Mouse (Mus musculus): ENCODE results near the gene Sema5b. TPM values are rescaled to one million over a fixed set of nuclear protein-coding genes. Genes with fewer than 3 reads are reported as not detected.
A peak's percentile ranks its signal among the peaks of the same experiment; 100 is the strongest.

Sema5b gene
- polyA plus RNA-seq, 1 experiment from 2014 or later, result 26.2 TPM

DNA sequence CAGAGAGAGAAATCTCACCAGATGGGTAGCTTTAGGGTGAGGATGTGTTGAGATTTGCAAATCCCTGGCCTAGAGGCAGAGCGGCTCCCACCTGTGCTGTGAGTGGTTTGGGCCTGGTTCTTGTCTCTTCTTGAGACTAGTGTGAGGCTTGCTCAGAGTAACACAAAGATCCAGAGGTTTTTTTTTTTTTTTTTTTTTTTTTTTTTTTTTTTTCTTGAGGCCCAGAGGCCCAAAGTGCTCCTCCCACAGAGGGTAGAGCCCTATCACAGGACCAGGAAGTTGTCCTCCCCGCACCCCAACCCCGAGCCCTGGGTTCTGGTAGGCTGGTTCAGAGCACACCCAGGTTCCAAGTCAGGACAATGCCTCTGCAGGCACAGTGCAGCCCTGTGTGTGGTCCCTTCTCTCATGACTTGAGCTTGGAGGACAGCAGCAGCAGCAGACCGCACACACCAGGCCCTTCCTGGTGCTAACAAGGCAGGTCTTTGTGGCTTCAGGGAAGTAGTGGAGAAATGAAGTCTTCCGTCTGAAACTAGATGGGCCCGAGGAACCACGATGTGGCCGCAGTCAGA lies 44.3 kb downstream of the Sema5b start:
- no peak for ATAC-seq (ENCODE audit: low FRiP score)
- no peaks in the 10 kb centered on the region for H3K27me3 ChIP-seq

DNA sequence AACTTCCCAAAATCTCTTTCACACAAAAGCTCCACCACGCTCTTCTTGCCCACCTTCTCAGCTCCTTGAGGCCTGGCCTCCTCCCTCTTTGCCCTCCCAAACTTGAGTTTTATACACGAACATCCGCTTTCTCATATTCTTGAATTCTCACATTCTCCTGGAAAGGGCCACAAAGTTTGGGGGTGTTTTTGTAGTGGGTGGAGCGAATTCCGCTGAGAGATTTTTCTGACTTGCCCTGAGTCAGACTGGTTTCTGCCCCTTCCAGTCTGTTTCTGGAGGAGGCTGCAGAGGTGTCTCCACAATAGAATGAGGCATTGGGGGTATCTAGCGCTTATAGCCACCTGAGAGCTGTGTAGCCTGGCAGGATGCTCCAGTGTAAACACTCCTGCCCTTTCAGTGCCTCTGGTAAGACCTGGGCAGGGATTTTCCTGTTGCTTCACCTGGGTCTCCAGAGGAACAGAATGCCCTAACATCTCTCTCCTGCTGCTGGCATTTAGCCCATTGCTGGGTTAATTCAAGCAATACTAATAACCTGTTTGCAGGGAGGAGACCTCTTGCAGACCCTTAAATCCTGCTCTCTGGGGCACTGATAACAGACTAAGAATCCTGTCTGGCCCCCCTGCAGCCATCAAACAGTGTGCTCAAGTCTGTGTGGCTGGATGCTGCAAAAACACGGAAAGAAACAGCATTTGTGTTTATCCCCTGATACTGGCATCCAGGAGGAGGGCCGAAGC lies 46.3 kb downstream of the Sema5b start:
- 28% methylated on average over 8 of the region's 8 CpGs for WGBS
- H3K4me2 ChIP-seq, result peak overlapping the region; percentile 38
- peaks cover 87% of the 10 kb centered on the region for H3K4me1 ChIP-seq (replicated peaks)
- H3K9me3 ChIP-seq, result no peaks in the 10 kb centered on the region
- peak; percentile 11; the same call in 1 of the 2 replicates for ATAC-seq (ENCODE audit: low FRiP score)
- H3K27me3 ChIP-seq, result no peaks in the 10 kb centered on the region
- H3K9ac ChIP-seq, result peak overlapping the region; percentile 58; the same call in 1 of the 2 replicates
- peak overlapping the region; percentile 82 for H3K27ac ChIP-seq
- no peaks in the 10 kb centered on the region for H3K36me3 ChIP-seq
- H3K4me3 ChIP-seq, result no peak overlapping the region

More for the DNA sequence above, 44.3 kb downstream of the Sema5b start:
- Histone ChIP-seq H3K4me1 (replicated peaks) (peaks cover 92% of the 10 kb centered on the region), H3K36me3 (no peaks in the 10 kb centered on the region), H3K9ac (no peak overlapping the region), H3K4me2 (no peak overlapping the region), H3K27ac (peak overlapping the region; percentile 40), H3K4me3 (no peak overlapping the region), H3K9me3 (no peaks in the 10 kb centered on the region)
- WGBS, result 42% methylated on average over 8 of the region's 8 CpGs

DNA sequence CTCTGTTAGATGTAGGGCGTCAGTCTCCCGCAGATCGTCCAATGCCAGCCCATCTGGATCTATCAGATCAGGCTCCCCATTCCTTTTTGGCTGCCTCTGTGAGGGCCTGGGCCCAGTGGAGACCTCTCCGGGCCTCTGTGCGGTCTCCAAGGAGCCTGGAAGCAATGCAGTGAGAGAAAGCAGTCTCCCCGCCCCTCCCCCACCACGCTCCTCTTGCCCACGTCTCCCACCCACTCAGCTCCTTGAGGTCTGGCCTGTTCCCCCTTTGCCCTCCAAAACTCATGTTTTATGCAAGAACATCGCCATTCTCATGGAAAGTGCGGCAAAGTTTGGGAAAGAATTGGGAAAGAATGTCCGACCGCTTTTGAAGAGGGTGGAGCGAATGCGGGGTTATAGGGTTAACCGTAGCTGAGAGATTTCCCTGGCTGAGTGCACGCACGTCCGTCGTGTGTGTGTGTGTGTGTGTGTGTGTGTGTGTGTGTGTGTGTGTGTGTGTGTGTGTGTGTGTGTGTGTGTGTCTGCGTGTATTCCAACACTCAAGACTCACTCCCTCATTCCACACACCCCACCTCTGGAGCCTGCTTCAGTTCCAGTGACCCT lies 47.0 kb downstream of the Sema5b start:
- Histone ChIP-seq H3K4me3 (peak overlapping the region; percentile 18), H3K9me3 (no peaks in the 10 kb centered on the region), H3K4me1 (replicated peaks) (peaks cover 89% of the 10 kb centered on the region), H3K36me3 (no peaks in the 10 kb centered on the region), H3K27ac (peak overlapping the region; percentile 82), H3K4me2 (peak overlapping the region; percentile 38), H3K27me3 (no peaks in the 10 kb centered on the region), H3K9ac (peak overlapping the region; percentile 58; the same call in 1 of the 2 replicates)
- peak; percentile 58 for ATAC-seq (ENCODE audit: low FRiP score)
- 2% methylated on average over 20 of the region's 20 CpGs for WGBS

DNA sequence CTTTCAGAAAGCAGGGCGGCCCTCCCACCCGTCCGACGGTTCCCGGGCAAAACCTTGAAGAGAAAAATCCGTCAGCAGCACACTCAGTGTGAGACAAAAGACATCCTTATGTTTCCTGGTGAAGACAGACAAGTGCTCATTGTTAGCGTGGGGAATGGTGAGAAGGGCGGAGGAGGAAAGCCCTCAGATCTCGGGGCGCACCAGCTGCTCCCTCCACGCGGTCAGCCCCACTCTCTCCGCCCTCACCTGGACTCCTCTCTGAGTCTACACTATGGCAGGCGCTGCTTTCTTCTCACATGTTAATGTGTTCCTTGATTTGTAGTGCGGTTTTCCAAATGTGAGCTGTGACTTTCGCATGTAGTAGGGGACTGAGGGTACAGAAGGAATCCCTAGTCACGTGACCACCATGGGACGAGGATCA lies 47.8 kb downstream of the Sema5b start:
- Histone ChIP-seq H3K4me3 (0 out of 2 replicates have a peak overlapping the region, but pooled peaks have one; percentile 8), H3K9me3 (no peaks in the 10 kb centered on the region), H3K4me2 (peak overlapping the region; percentile 41), H3K27ac (peak overlapping the region; percentile 73), H3K27me3 (no peaks in the 10 kb centered on the region), H3K4me1 (replicated peaks) (peaks cover 82% of the 10 kb centered on the region), H3K36me3 (no peaks in the 10 kb centered on the region), H3K9ac (peak overlapping the region; percentile 54)
- no peak for ATAC-seq (ENCODE audit: low FRiP score)
- 3% methylated on average over 18 of the region's 18 CpGs for WGBS

DNA sequence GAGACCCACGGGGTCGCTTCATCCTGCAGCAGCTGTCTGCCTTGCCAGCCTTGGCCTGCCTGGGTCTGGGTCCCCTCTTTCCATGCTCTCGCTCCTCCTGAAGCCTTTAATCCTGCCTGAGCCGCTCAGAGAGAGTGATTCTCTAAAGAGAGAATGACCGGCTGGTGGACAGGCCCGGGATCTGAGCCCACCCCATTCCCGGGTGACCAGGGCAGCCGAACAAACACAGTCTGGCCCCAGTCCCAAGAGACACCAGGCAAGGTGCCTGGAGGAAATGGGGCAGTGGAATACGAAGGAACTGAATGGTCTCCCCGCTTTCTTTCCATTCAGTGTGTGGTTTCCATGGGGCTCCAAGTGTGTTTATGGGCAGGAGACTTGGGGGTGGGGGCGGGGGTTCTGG lies 50.8 kb downstream of the Sema5b start:
- H3K9ac ChIP-seq, result no peak overlapping the region
- H3K4me1 ChIP-seq (replicated peaks), result peaks cover 78% of the 10 kb centered on the region
- peak overlapping the region; percentile 15; the same call in 1 of the 2 replicates for H3K4me2 ChIP-seq
- no peaks in the 10 kb centered on the region for H3K36me3 ChIP-seq
- H3K27ac ChIP-seq, result peak overlapping the region; percentile 82
- H3K4me3 ChIP-seq, result no peak overlapping the region
- no peak for ATAC-seq (ENCODE audit: low FRiP score)
- no peaks in the 10 kb centered on the region for H3K27me3 ChIP-seq
- WGBS, result 18% methylated on average over 11 of the region's 11 CpGs
- no peaks in the 10 kb centered on the region for H3K9me3 ChIP-seq

DNA sequence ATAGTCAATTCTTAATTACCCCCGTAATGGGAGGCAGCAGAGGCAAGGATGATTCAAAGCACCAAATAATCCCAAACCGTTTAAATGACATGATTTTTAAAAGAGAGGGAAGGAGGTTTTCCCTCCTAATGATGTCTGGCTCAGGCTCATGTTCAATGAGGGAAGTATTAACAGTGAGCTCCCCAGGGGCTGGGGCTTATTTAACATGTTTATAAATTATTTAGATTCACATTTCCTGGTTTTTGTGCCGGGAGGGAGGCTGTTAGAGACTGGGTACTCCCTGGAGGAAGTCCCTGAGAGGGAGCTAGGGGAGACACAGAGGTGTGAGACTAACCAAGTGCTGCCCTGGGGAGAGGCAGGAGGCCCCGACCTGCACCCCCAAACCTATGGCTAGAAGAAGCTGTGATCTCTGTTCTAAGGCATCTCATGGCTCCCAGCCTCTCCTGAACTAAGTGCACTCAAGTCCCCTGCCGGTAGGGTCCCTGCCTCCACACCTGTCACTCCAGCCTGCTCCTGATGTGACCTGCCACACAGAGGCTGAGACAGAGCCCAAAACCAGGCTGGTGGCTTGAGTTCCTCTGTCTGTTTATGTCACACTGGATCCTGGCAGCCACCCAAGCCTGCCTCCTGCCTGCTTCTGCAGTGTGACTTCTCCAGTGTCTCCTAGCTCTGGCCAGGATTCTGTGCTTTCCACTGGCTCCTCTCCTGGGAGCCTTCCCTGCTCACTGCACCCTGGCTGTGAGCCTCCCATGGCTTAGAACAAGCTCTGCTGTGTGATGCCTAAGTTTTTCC lies 51.5 kb downstream of the Sema5b start:
- H3K36me3 ChIP-seq, result no peaks in the 10 kb centered on the region
- H3K9ac ChIP-seq, result no peak overlapping the region
- H3K9me3 ChIP-seq, result no peaks in the 10 kb centered on the region
- H3K27ac ChIP-seq, result peak overlapping the region; percentile 82
- H3K27me3 ChIP-seq, result no peaks in the 10 kb centered on the region
- H3K4me3 ChIP-seq, result no peak overlapping the region
- WGBS, result 20% methylated on average over 5 of the region's 5 CpGs
- peak; percentile 16; the same call in 1 of the 2 replicates for ATAC-seq (ENCODE audit: low FRiP score)
- H3K4me1 ChIP-seq (replicated peaks), result peaks cover 78% of the 10 kb centered on the region
- H3K4me2 ChIP-seq, result no peak overlapping the region

DNA sequence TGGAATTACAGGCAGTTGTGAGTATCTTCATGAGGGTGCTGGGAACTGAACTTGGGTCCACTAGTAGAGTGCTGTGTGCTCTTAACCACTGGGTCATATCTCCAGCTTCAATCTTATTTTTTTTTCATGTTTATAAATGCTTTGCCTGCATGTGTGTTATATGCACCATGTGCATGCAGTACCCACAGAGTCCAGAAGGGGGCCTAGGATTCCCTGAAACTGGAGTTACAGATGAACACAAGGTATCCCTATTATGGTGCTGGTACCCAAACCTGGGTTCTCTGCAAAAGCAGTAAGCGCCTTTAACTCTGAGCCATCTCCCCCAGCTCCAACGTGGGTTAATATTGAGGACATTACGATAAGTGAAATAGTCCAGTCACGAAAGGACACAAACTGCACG lies 52.5 kb downstream of the Sema5b start:
- H3K4me1 ChIP-seq (replicated peaks), result peaks cover 77% of the 10 kb centered on the region
- no peak overlapping the region for H3K4me2 ChIP-seq
- over 99% methylated on average over 5 of the region's 5 CpGs for whole genome bisulfite sequencing
- no peak overlapping the region for H3K9ac ChIP-seq
- H3K27me3 ChIP-seq, result no peaks in the 10 kb centered on the region
- H3K9me3 ChIP-seq, result no peaks in the 10 kb centered on the region
- H3K27ac ChIP-seq, result no peak overlapping the region
- no peak overlapping the region for H3K4me3 ChIP-seq
- no peak for ATAC-seq (ENCODE audit: low FRiP score)
- H3K36me3 ChIP-seq, result no peaks in the 10 kb centered on the region

DNA sequence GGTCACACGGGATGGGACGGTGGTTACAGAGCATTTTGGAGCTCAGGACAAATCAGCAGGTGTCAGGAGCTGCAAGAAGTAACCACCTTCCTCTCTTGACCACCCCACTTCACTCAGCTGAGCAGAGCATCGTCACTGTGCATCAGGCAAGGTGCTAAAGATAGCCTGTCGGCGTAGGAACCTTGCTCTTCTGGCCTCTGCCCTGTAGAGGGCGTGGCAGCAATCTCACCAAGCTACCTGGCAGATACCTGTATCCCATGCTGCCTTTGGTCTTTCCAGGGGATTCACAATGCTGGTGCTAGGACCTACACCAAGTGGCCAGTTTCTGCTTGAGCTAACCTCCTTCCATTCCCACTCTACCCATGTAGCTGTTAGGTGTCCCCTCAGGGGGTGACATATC lies 55.3 kb downstream of the Sema5b start:
- Histone ChIP-seq H3K4me3 (no peak overlapping the region), H3K9ac (no peak overlapping the region; the same call in 1 of the 2 replicates), H3K27ac (peak overlapping the region; percentile 77), H3K4me1 (replicated peaks) (peaks cover 76% of the 10 kb centered on the region), H3K9me3 (no peaks in the 10 kb centered on the region), H3K36me3 (no peaks in the 10 kb centered on the region), H3K4me2 (no peak overlapping the region), H3K27me3 (no peaks in the 10 kb centered on the region)
- no peak for ATAC-seq (ENCODE audit: low FRiP score)
- WGBS, result 68% methylated on average over 6 of the region's 6 CpGs

DNA sequence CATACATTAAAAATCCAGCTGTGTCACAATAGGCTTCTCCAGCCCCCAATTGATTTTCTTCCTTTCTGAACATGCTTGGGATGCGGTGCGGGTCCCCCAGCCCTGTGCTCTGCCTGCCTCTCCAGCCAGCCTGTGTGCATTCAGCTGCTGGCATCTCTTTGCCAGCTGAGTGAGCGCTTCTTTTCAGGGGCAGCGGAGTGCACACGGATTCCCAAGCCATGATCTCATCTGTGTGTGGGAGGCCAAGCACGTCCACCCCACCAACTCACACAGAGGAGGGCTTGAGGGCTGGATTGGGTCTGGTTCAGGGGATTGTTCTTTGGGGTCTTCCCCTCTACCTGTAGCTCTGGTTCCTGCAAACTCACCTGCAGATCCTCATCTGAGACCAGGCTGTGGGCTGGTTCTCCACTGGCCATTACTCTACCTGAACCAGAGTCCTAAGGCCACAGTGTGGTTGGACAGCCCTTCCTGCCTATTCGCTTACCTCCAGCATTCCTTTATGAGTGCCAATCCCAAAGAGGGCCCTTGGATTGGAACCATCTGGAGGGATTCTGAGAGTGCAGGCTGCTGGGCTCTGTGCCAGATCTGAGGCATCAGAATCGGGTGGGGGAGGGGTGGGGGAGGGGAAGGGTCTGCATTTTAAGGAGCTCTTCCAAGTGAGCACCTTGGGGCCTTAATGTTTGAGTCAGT lies 55.9 kb downstream of the Sema5b start:
- Histone ChIP-seq H3K9ac (no peak overlapping the region; the same call in 1 of the 2 replicates), H3K36me3 (no peaks in the 10 kb centered on the region), H3K9me3 (no peaks in the 10 kb centered on the region), H3K4me3 (no peak overlapping the region), H3K4me2 (no peak overlapping the region), H3K4me1 (replicated peaks) (peaks cover 74% of the 10 kb centered on the region), H3K27me3 (no peaks in the 10 kb centered on the region), H3K27ac (peak overlapping the region; percentile 77)
- WGBS, result 16% methylated on average over 8 of the region's 8 CpGs
- peak; percentile 30 for ATAC-seq (ENCODE audit: low FRiP score)

DNA sequence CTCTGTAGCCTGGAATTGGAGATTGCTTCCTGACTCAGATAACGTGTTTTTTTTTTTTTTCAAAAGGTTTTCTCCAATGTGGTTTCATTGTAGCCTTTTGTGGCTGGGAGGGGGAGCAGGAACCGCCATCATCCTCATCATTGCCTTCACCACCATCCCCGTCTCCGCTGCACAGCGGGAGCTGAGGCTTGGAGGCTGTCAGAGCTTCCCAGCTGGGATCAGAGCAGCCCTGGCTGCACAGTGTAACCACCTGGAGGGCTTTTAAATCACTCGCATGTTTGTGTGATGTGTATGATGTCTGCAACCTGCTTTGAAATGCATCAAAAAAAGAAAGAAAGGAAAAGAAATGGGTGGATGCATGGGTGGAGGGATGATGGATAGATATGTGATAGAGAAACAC lies 57.0 kb downstream of the Sema5b start:
- H3K4me3 ChIP-seq, result no peak overlapping the region
- WGBS, result 13% methylated on average over 6 of the region's 6 CpGs
- ATAC-seq (ENCODE audit: low FRiP score), result no peak
- H3K4me1 ChIP-seq (replicated peaks), result peaks cover 74% of the 10 kb centered on the region
- H3K9me3 ChIP-seq, result no peaks in the 10 kb centered on the region
- no peaks in the 10 kb centered on the region for H3K27me3 ChIP-seq
- no peak overlapping the region for H3K9ac ChIP-seq
- peak overlapping the region; percentile 63 for H3K27ac ChIP-seq
- no peak overlapping the region for H3K4me2 ChIP-seq
- H3K36me3 ChIP-seq, result no peaks in the 10 kb centered on the region

DNA sequence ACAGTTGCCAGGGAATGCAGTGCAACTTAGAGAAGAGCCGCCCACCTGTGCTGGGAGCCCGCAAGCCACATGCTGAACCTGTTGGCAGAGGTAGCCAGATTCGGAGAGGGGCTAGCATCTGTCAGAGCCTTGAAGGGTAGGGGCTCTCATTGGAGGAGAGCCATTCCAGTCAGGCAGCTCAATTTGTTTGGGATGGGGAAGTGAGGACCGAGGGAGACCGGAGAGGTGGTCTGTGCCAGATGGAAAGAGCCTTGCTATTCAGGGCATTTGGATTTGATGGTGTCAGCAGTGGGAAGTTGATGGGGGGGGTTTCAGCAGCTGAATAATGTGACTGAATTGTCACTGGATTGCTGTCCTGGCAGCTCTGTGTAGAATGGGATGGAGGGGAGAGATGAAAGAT lies 57.9 kb downstream of the Sema5b start:
- Histone ChIP-seq H3K4me1 (replicated peaks) (peaks cover 81% of the 10 kb centered on the region), H3K4me3 (no peak overlapping the region), H3K4me2 (no peak overlapping the region), H3K9ac (no peak overlapping the region), H3K27me3 (no peaks in the 10 kb centered on the region), H3K27ac (no peak overlapping the region), H3K36me3 (no peaks in the 10 kb centered on the region), H3K9me3 (no peaks in the 10 kb centered on the region)
- no peak for ATAC-seq (ENCODE audit: low FRiP score)
- 49% methylated on average over 5 of the region's 5 CpGs for WGBS
